Mouse (Mus musculus) myocyte (in vitro differentiated cells): Measurements from ENCODE around the gene Snrpa. TPM values are rescaled to one million over a fixed set of nuclear protein-coding genes. Genes with fewer than 3 reads are reported as not detected.

Experiments
- H3K27me3 ChIP-seq: one replicate; pipeline ENCODE4 v1.6.1; 2011; ENCODE audit not compliant: control insufficient read depth, insufficient read depth, insufficient read length
- H3K36me3 ChIP-seq: one replicate; pipeline ENCODE4 v1.6.1; 2011; ENCODE audit not compliant: control insufficient read depth, insufficient read depth
- H3K4me2 ChIP-seq: one replicate; pipeline ENCODE4 v1.6.1; 2011; ENCODE audit warnings: low read depth, control low read depth
- H3K4me3 ChIP-seq: one replicate; pipeline ENCODE4 v1.5.1; 2011; ENCODE audit warnings: mild to moderate bottlenecking, control low read depth, moderate library complexity
- H3K79me2 ChIP-seq: one replicate; pipeline ENCODE4 v1.6.1; 2011; ENCODE audit not compliant: control insufficient read depth, insufficient read depth
- H3ac ChIP-seq: one replicate; pipeline ENCODE4 v1.6.1; 2011; ENCODE audit not compliant: control insufficient read depth, insufficient read length
- CEBPB ChIP-seq: IDR thresholded peaks from 2 replicates; pipeline ENCODE4 v1.6.1; 2011; ENCODE audit warnings: mild to moderate bottlenecking, moderate library complexity; ENCODE audit not compliant: poor library complexity, insufficient read depth, severe bottlenecking
- E2F4 ChIP-seq: IDR thresholded peaks from one replicate; pipeline ENCODE4 v1.6.1; 2011; ENCODE audit warnings: mild to moderate bottlenecking, control low read depth, moderate library complexity; ENCODE audit not compliant: insufficient read depth
- MAX ChIP-seq: IDR thresholded peaks from one replicate; pipeline ENCODE4 v1.6.1; 2011; ENCODE audit warnings: low read depth, mild to moderate bottlenecking, control low read depth
- MYOD1 ChIP-seq, 3 experiments: IDR thresholded peaks; one replicate each; pipeline ENCODE4 v1.6.1; 2011; ENCODE audit warnings: control low read depth in 2 of 3, low read depth in 2 of 3, mild to moderate bottlenecking in 2 of 3, moderate library complexity in 1 of 3; ENCODE audit not compliant: insufficient read length in 2 of 3, control insufficient read depth in 1 of 3
- MYOG ChIP-seq, 3 experiments: IDR thresholded peaks; one replicate each; pipeline ENCODE4 v1.6.1; 2011; ENCODE audit warnings: control low read depth in 2 of 3, low read depth in 2 of 3, mild to moderate bottlenecking in 2 of 3; ENCODE audit not compliant: insufficient read length in 2 of 3, control insufficient read depth in 1 of 3, insufficient read depth in 1 of 3
- POLR2A ChIP-seq: IDR thresholded peaks from one replicate; pipeline ENCODE4 v1.6.1; 2011; ENCODE audit warnings: low read depth, mild to moderate bottlenecking, control low read depth, moderate library complexity; ENCODE audit not compliant: insufficient read length
- POLR2AphosphoS2 ChIP-seq: IDR thresholded peaks from one replicate; pipeline ENCODE4 v1.6.1; 2011; ENCODE audit warnings: low read depth, control low read depth; ENCODE audit not compliant: insufficient read length
- REST ChIP-seq: IDR thresholded peaks from one replicate; pipeline ENCODE4 v1.6.1; 2011; ENCODE audit warnings: mild to moderate bottlenecking, control low read depth, moderate library complexity; ENCODE audit not compliant: insufficient read depth, insufficient read length
- SRF ChIP-seq: IDR thresholded peaks from one replicate; pipeline ENCODE4 v1.6.1; 2011; ENCODE audit warnings: low read depth; ENCODE audit not compliant: control insufficient read depth, insufficient read length
- TCF12 ChIP-seq: IDR thresholded peaks from one replicate; pipeline ENCODE4 v1.6.1; 2011; ENCODE audit warnings: mild to moderate bottlenecking, control low read depth; ENCODE audit not compliant: poor library complexity, insufficient read depth, severe bottlenecking
- TCF3 ChIP-seq: IDR thresholded peaks from one replicate; pipeline ENCODE4 v1.6.1; 2011; ENCODE audit warnings: low read depth, control low read depth; ENCODE audit not compliant: insufficient read length
- USF1 ChIP-seq: IDR thresholded peaks from one replicate; pipeline ENCODE4 v1.6.1; 2011; ENCODE audit warnings: low read depth, mild to moderate bottlenecking, control low read depth, moderate library complexity
- polyA plus RNA-seq: library from polyadenylated mRNA; unstranded; fragments of >200 nt; fragmentation: generic; extraction: Trizol; gene quantifications from one replicate; pipeline ENCODE4 v1.2.1, GENCODE M21; 2012; ENCODE audit warnings: missing spikeins

Snrpa gene
- polyA plus RNA-seq, 1 experiment, result 166 TPM

DNA sequence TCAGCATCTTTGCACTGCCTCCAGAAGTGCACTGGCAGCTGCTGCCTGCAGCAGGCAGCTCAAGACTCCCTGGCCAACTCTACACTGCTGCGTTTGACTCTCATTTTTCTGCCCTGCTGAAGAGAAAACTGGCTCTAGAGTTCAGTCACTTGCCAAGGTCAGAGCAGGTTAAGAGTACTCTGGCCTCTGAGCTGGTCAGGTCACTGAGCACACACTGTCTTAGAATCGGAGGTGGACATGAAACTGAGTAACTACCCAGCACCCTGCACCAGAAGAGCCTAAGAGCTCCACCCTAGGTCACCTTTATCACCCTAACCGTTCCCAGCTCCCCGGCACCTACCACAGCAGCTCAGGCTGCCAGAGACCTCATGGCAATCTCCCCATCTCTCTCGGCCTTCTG, 10.1 kb downstream of the Snrpa start:
- TF ChIP-seq TCF12 (no peak), SRF (no peak), USF1 (no peak), CEBPB (no peak), E2F4 (no peak), MAX (no peak), MYOD1 (IDR thresholded peaks at IDR 0.05; ENCODE audit: control insufficient read depth in 1 of 3, insufficient read length in 2 of 3, low read depth in 2 of 3) (no peak), POLR2A (no peak), REST (no peak), TCF3 (no peak), MYOG (IDR thresholded peaks at IDR 0.05; ENCODE audit: control insufficient read depth in 1 of 3, insufficient read depth in 1 of 3, insufficient read length in 2 of 3, low read depth in 2 of 3) (no peak), POLR2AphosphoS2 (no peak)
- H3ac ChIP-seq, result no peak overlapping the region

DNA sequence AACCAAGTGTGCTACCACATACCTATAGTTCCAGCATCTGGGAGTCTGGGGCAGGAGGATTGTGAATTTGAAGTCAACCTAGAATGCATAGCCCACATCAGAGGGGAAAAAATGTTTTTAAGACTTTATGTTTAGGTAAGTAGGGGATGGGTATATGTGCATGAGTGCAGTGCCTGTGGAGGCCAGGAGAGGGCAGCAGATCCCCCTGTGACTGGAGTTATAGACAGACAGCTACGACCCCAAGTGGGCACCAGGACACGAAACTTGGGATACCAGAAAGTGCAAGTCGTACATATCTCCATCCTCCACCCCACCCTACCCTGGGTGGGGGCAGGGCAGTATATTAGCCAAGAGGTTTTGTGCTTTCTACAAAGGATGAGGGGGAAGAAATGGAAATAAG, 11.1 kb downstream of the Snrpa start:
- peaks cover 14% of the 10 kb centered on the region for H3K36me3 ChIP-seq
- H3K79me2 ChIP-seq, result no peaks in the 10 kb centered on the region
- no peak overlapping the region for H3K4me3 ChIP-seq
- no peak overlapping the region for H3ac ChIP-seq
- no peaks in the 10 kb centered on the region for H3K27me3 ChIP-seq
- no peak overlapping the region for H3K4me2 ChIP-seq
- TF ChIP-seq TCF12, result no peak
- no peak for TF ChIP-seq CEBPB
- TF ChIP-seq REST, result no peak
- no peak for TF ChIP-seq POLR2AphosphoS2
- TF ChIP-seq POLR2A, result no peak
- TF ChIP-seq MYOD1 (IDR thresholded peaks at IDR 0.05; ENCODE audit: control insufficient read depth in 1 of 3, insufficient read length in 2 of 3, low read depth in 2 of 3), result no peak
- no peak for TF ChIP-seq MYOG (IDR thresholded peaks at IDR 0.05; ENCODE audit: control insufficient read depth in 1 of 3, insufficient read depth in 1 of 3, insufficient read length in 2 of 3, low read depth in 2 of 3)
- TF ChIP-seq SRF, result no peak
- TF ChIP-seq E2F4, result no peak
- no peak for TF ChIP-seq MAX
- no peak for TF ChIP-seq USF1
- TF ChIP-seq TCF3, result no peak

More for the DNA sequence above, 10.1 kb downstream of the Snrpa start:
- Histone ChIP-seq H3K27me3 (no peaks in the 10 kb centered on the region), H3K4me3 (no peak overlapping the region), H3K79me2 (no peaks in the 10 kb centered on the region), H3K36me3 (peaks cover 23% of the 10 kb centered on the region), H3K4me2 (no peak overlapping the region)

DNA sequence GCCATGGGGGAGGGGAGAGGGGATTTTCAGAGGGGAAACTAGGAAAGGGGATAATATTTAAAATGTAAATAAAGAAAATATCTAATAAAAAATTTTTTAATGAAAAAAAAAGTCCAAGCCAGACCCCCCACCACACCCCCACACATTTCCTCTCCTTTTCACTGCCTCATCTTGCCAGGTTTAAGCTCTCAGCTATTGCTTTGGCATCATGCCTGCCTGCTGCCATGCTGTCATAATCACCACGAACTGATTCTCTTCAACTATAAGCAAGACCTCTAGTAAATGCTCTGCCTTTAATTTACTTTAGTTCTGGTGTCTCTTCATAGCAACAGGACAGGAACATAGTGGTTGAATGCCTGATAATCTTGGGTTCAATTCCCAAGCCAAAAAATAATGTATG, 13.6 kb downstream of the Snrpa start:
- Histone ChIP-seq H3K4me3 (no peak overlapping the region), H3K27me3 (no peaks in the 10 kb centered on the region)

GRCm38 (mm10) chr7:27180837-27181695, 15.0 kb downstream of the Snrpa start, which contains the start of the genes Gm21983 and Mia:
TSS of gene Gm21983 (minus strand) at chr7:27181086.
TSS of gene Mia (minus strand) at chr7:27181157.
- peaks cover 7% of the 10 kb centered on the region for H3K79me2 ChIP-seq
- no peaks in the 10 kb centered on the region for H3K27me3 ChIP-seq
- no peak within 1 kb of the TSS for H3K4me2 ChIP-seq
- TF ChIP-seq TCF12 (no peak), MYOD1 (IDR thresholded peaks at IDR 0.05; ENCODE audit: control insufficient read depth in 1 of 3, insufficient read length in 2 of 3, low read depth in 2 of 3) (no peak), CEBPB (no peak), USF1 (no peak)
- peaks cover 4% of the 10 kb centered on the region for H3K36me3 ChIP-seq
- no peak within 1 kb of the TSS for H3K4me3 ChIP-seq
- no peak within 1 kb of the TSS for H3ac ChIP-seq

More for the DNA sequence above, 13.6 kb downstream of the Snrpa start:
- Histone ChIP-seq H3ac (no peak overlapping the region), H3K4me2 (no peak overlapping the region), H3K79me2 (peaks cover 2% of the 10 kb centered on the region), H3K36me3 (peaks cover 7% of the 10 kb centered on the region)
- TF ChIP-seq REST, result no peak
- no peak for TF ChIP-seq MAX
- no peak for TF ChIP-seq USF1
- no peak for TF ChIP-seq TCF3
- TF ChIP-seq TCF12, result no peak
- TF ChIP-seq MYOD1 (IDR thresholded peaks at IDR 0.05; ENCODE audit: control insufficient read depth in 1 of 3, insufficient read length in 2 of 3, low read depth in 2 of 3), result no peak
- no peak for TF ChIP-seq MYOG (IDR thresholded peaks at IDR 0.05; ENCODE audit: control insufficient read depth in 1 of 3, insufficient read depth in 1 of 3, insufficient read length in 2 of 3, low read depth in 2 of 3)

DNA sequence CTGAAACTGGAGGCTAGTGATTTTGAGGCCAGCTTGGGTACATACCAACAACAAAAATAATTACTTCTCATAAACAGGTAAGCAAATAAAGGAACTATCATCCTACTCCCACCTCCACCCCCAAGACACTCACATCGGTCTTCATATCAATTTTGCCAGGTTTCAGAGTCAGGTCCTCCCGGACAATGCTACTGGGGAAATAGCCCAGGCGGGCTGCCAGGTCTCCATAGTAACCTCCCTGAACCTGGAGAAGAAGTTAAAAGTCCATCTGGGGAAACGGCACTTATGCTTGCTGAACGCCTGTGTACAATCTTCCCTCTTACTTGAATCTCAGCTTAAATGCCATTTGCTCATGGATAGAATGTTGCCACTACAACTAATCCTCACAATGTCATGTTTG, 16.0 kb downstream of the Snrpa start:
- H3K36me3 ChIP-seq, result peaks cover 8% of the 10 kb centered on the region
- H3K27me3 ChIP-seq, result no peaks in the 10 kb centered on the region
- no peak overlapping the region for H3ac ChIP-seq
- no peak overlapping the region for H3K4me3 ChIP-seq
- peaks cover 7% of the 10 kb centered on the region for H3K79me2 ChIP-seq
- H3K4me2 ChIP-seq, result no peak overlapping the region
- TF ChIP-seq USF1 (no peak), TCF3 (no peak), E2F4 (no peak), TCF12 (no peak), MAX (no peak)
